Mouse (Mus musculus): Measurements from ENCODE around the gene Slc43a2. TPM values are rescaled to one million over a fixed set of nuclear protein-coding genes. Genes with fewer than 3 reads are reported as not detected.
A peak's percentile ranks its signal among the peaks of the same experiment; 100 is the strongest.

Slc43a2 gene
- polyA plus RNA-seq, 1 experiment from 2014 or later: 6.4 TPM

DNA sequence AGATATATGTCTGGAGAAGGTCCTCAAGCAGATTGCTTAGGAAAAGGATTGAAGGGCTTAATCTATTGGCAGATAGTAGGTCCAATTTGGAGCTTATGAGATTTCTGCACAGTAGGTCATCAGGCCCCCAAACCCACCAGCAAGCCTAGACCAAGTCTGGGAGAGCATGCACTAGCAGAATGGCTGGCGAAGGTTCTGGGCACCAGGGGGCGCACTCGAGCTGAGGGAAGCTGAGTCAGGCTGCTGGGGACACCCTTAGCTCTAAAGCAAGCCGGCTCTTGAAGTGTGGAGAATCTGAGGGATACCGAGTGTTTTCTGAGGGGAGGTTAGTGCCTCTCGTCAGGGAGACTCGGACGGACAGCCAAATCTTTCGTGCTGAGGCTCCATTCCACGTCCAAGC is 1.2 kb upstream of the Slc43a2 start:
- under 1% methylated on average over 10 of the region's 10 CpGs for WGBS
- peak overlapping the region; percentile 70 for H3K4me3 ChIP-seq (ENCODE audit: low read depth, low read length)
- DNase-seq (peak; percentile 98), ATAC-seq (ENCODE audit: insufficient read depth) (peak; percentile 65; the same call in 1 of the 2 replicates)
- no peaks in the 10 kb centered on the region for H3K9me3 ChIP-seq (ENCODE audit: low read depth, low read length)
- peak overlapping the region; percentile 81 for H3K9ac ChIP-seq
- H3K36me3 ChIP-seq (ENCODE audit: insufficient read depth): no peaks in the 10 kb centered on the region
- H3K4me1 ChIP-seq (ENCODE audit: insufficient read depth): 0 out of 2 replicates have a peak, but pooled peaks cover 2% of the 10 kb centered on the region
- TF ChIP-seq CTCF (IDR thresholded peaks at IDR 0.05; ENCODE audit: low read depth): peak; percentile 99
- H3K4me2 ChIP-seq: peak overlapping the region; percentile 98
- H3K27ac ChIP-seq (ENCODE audit: low read depth): peak overlapping the region; percentile 52; the same call in 1 of the 2 replicates
- no peaks in the 10 kb centered on the region for H3K27me3 ChIP-seq (ENCODE audit: insufficient read depth, low read length)

DNA sequence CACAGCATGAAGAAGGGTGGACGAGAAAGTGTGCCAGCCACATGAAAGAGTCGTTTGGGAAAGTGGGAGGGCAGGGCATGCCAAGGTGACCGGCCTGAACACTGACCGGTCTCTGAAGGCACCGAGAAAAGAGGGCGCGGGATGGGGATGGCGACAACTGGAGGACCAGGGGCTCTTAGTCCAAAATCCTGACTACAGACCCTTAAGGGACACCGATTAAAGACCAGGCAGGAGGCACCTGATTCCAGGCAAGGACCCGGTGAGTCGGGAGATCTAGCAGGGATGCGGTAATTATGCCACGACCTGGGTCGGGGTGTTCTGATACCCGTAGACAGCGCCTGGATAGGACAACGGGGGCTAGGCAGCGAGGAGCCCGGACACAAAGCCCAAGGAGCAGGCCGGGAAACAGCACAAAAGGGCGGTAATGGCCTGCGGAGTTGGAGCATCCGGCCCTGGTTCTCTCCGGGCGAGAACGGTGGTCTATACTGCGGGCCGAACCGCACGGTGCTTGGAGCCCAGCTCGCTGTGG is 585 bp upstream of the Slc43a2 start:
- H3K9ac ChIP-seq: peak overlapping the region; percentile 81
- WGBS: under 1% methylated on average over 31 of the region's 31 CpGs
- H3K4me3 ChIP-seq (ENCODE audit: low read depth, low read length): peak overlapping the region; percentile 70
- TF ChIP-seq CTCF (IDR thresholded peaks at IDR 0.05; ENCODE audit: low read depth): no peak
- H3K27ac ChIP-seq (ENCODE audit: low read depth): peak overlapping the region; percentile 52
- H3K4me2 ChIP-seq: peak overlapping the region; percentile 98
- H3K27me3 ChIP-seq (ENCODE audit: insufficient read depth, low read length): no peaks in the 10 kb centered on the region
- ATAC-seq (ENCODE audit: insufficient read depth): peak; percentile 28
- H3K4me1 ChIP-seq (ENCODE audit: insufficient read depth): 0 out of 2 replicates have a peak, but pooled peaks cover 2% of the 10 kb centered on the region
- no peaks in the 10 kb centered on the region for H3K36me3 ChIP-seq (ENCODE audit: insufficient read depth)
- peak; percentile 54 for DNase-seq
- no peaks in the 10 kb centered on the region for H3K9me3 ChIP-seq (ENCODE audit: low read depth, low read length)

- H3K27ac ChIP-seq (ENCODE audit: low read depth): no peak overlapping the region
- ATAC-seq (ENCODE audit: insufficient read depth) (peak; percentile 8; the same call in 1 of the 2 replicates), DNase-seq (no peak)
Observed at GRCm38 (mm10) chr11:75532340-75533277, 1.1 kb downstream of the Slc43a2 start.

GRCm38 (mm10) chr11:75533314-75534015 is 2.0 kb downstream of the Slc43a2 start:
- DNase-seq: no peak
- H3K27me3 ChIP-seq (ENCODE audit: insufficient read depth, low read length): no peaks in the 10 kb centered on the region
- TF ChIP-seq CTCF (IDR thresholded peaks at IDR 0.05; ENCODE audit: low read depth): no peak
- H3K27ac ChIP-seq (ENCODE audit: low read depth): no peak overlapping the region
- no peak for ATAC-seq (ENCODE audit: insufficient read depth)
- no peak overlapping the region for H3K4me3 ChIP-seq (ENCODE audit: low read depth, low read length)
- H3K9me3 ChIP-seq (ENCODE audit: low read depth, low read length): no peaks in the 10 kb centered on the region
- no peak overlapping the region for H3K9ac ChIP-seq
- WGBS: 67% methylated on average over 6 of the region's 6 CpGs
- H3K4me1 ChIP-seq (ENCODE audit: insufficient read depth): 0 out of 2 replicates have a peak, but pooled peaks cover 2% of the 10 kb centered on the region
- H3K4me2 ChIP-seq: peak overlapping the region; percentile 98
- H3K36me3 ChIP-seq (ENCODE audit: insufficient read depth): no peaks in the 10 kb centered on the region

More at GRCm38 (mm10) chr11:75532340-75533277, 1.1 kb downstream of the Slc43a2 start:
- H3K4me1 ChIP-seq (ENCODE audit: insufficient read depth): 0 out of 2 replicates have a peak, but pooled peaks cover 2% of the 10 kb centered on the region
- WGBS: 13% methylated on average over 38 of the region's 38 CpGs
- peak overlapping the region; percentile 81 for H3K9ac ChIP-seq
- no peaks in the 10 kb centered on the region for H3K36me3 ChIP-seq (ENCODE audit: insufficient read depth)
- H3K4me3 ChIP-seq (ENCODE audit: low read depth, low read length): peak overlapping the region; percentile 70
- H3K27me3 ChIP-seq (ENCODE audit: insufficient read depth, low read length): no peaks in the 10 kb centered on the region
- no peaks in the 10 kb centered on the region for H3K9me3 ChIP-seq (ENCODE audit: low read depth, low read length)
- no peak; the same call in 1 of the 2 replicates for TF ChIP-seq CTCF (IDR thresholded peaks at IDR 0.05; ENCODE audit: low read depth)
- H3K4me2 ChIP-seq: peak overlapping the region; percentile 98

- Histone ChIP-seq H3K27ac (ENCODE audit: low read depth) (no peak overlapping the region), H3K9me3 (ENCODE audit: low read depth, low read length) (no peaks in the 10 kb centered on the region), H3K27me3 (ENCODE audit: insufficient read depth, low read length) (no peaks in the 10 kb centered on the region), H3K4me3 (ENCODE audit: low read depth, low read length) (no peak overlapping the region), H3K9ac (no peak overlapping the region), H3K36me3 (ENCODE audit: insufficient read depth) (no peaks in the 10 kb centered on the region), H3K4me2 (no peak overlapping the region), H3K4me1 (ENCODE audit: insufficient read depth) (0 out of 2 replicates have a peak, but pooled peaks cover 2% of the 10 kb centered on the region)
- DNase-seq: no peak
- no peak for TF ChIP-seq CTCF (IDR thresholded peaks at IDR 0.05; ENCODE audit: low read depth)
- 53% methylated on average over 4 of the region's 4 CpGs for WGBS
- ATAC-seq (ENCODE audit: insufficient read depth): no peak
Observed at GRCm38 (mm10) chr11:75534286-75535033, 3.0 kb downstream of the Slc43a2 start.

GRCm38 (mm10) chr11:75535106-75535795 is 3.8 kb downstream of the Slc43a2 start:
- H3K4me2 ChIP-seq: no peak overlapping the region
- no peak for ATAC-seq (ENCODE audit: insufficient read depth)
- 29% methylated on average over 13 of the region's 13 CpGs for WGBS

More at GRCm38 (mm10) chr11:75535106-75535795, 3.8 kb downstream of the Slc43a2 start:
- DNase-seq: no peak
- Histone ChIP-seq H3K4me1 (ENCODE audit: insufficient read depth) (0 out of 2 replicates have a peak, but pooled peaks cover 2% of the 10 kb centered on the region), H3K9me3 (ENCODE audit: low read depth, low read length) (no peaks in the 10 kb centered on the region), H3K9ac (no peak overlapping the region), H3K27ac (ENCODE audit: low read depth) (no peak overlapping the region), H3K36me3 (ENCODE audit: insufficient read depth) (no peaks in the 10 kb centered on the region), H3K4me3 (ENCODE audit: low read depth, low read length) (no peak overlapping the region), H3K27me3 (ENCODE audit: insufficient read depth, low read length) (no peaks in the 10 kb centered on the region)
- no peak for TF ChIP-seq CTCF (IDR thresholded peaks at IDR 0.05; ENCODE audit: low read depth)
